Mouse (Mus musculus) C3H10T1/2 (cell line): ENCODE results near the gene Dync1li2. TPM values are rescaled to one million over a fixed set of nuclear protein-coding genes. Genes with fewer than 3 reads are reported as not detected.

Experiments used
- polyA plus RNA-seq, 2 experiments: library from polyadenylated mRNA; unstranded; fragments of >200 nt; fragmentation: generic; extraction: Trizol; gene quantifications; one replicate each; pipeline ENCODE4 v1.2.1; 2012; ENCODE audit warnings: missing spikeins in 2 of 2

Dync1li2 gene
- 10 to 100 TPM in 1 of 2 experiments, 1 to 10 TPM in 1; 2.8 to 28.7 TPM for polyA plus RNA-seq

DNA sequence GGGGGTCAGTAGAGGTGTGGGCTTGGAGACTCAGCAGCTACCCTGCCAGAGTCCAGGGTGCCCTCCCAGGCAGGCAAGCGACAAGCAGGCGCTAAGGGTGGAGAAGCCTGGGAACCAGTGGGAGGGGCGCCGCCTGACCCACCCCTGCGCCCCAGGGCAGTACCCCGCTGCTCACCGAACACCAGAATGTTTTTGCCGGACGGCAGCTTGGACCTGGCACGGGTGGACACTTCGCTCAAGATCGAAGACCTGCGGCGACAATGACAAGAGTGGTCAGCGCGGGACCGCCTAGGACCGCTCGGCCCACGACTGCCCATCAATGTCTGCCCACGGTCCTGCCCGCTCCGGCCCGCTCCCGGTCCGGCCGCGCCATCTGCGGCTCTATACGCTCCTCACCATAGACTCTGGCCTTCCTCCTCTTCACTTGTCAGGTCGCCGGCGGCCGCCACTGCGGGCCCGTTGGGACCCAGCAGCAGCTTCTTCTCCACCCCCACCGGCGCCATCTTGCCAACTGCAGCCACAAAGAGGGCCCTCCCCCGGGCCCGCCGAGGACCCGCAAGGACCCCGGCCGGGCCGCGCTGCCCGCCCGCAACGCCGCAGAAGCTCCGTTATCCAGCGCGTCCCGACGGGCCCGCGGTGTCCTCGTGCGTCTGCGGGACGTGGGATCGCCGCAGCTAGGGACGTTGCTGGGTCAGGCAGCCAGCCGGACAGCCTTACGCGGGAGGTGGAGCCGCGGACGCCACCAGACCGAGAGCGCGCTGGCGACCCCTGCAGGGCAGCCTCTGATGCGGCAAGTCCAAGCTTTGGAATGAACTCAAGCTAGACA is at the start of gene Dync1li2:
Gene Dync1li2 (minus strand): TSS at position 749 of the 826 bp plus-strand sequence.

DNA sequence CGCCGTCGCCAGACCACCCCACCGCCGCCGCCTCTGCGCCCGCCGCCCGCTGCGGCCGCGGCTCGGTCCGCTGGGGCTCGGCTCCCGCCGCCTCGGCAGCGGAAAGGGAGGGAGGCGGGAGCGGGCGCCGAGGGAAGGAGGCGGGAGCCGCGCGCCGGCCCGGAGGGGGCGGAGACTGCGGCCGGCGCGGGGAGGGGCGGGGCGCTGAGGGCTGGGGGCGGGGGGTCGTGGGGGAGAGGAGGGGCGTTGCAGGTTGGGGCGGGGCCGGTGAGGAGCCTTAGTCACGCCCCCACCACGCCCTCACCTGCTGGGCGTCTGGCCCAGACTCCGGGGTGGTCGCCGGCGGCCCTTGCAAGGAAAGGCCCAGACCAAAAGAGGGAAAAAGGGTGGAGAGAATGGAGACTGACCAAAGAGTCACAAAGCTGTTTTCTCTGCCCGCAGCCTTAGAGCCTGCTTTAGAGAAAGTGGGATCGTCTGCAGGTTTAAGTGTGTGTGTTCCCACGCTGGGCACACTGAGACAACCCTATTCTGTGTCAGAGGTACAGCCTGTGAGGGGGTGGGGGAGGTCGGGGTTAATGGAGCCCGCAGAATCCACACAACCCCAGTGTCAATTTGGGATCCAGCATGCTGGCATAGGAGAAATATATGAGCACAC is 47.0 kb downstream of the Dync1li2 start, which contains the start of gene Cmtm4:
Gene Cmtm4 (minus strand): TSS at position 105 of the 655 bp plus-strand sequence.

Other genes starting within 250 kb of the Dync1li2 start
- 10 to 100 TPM in 1 of 2 experiments, 1 to 10 TPM in 1; 6.6 to 16.1 TPM for gene Tk2, start 194.5 kb downstream of the Dync1li2 start, polyA plus RNA-seq
- gene Cklf, start 192.2 kb downstream of the Dync1li2 start, polyA plus RNA-seq, result 10 to 100 TPM in 1 of 2 experiments, 1 to 10 TPM in 1; 4.1 to 12.2 TPM
- not detected for gene Cmtm2a, start 149.9 kb downstream of the Dync1li2 start, polyA plus RNA-seq
- gene Gm45711, start 133.0 kb downstream of the Dync1li2 start, polyA plus RNA-seq, result not detected
- not detected for gene Cmtm1, start 132.9 kb downstream of the Dync1li2 start, polyA plus RNA-seq
- gene Gm11020, start 121.5 kb downstream of the Dync1li2 start, polyA plus RNA-seq, result not detected
- not detected for gene Cmtm2b, start 120.8 kb downstream of the Dync1li2 start, polyA plus RNA-seq
- 100 to 1,000 TPM in 1 of 2 experiments, 10 to 100 TPM in 1; 31.0 to 123 TPM for gene Cmtm3, start 103.6 kb downstream of the Dync1li2 start, polyA plus RNA-seq
- 1 to 10 TPM; 4.0 to 7.7 TPM for gene Cmtm4, start 47.2 kb downstream of the Dync1li2 start, polyA plus RNA-seq
- not detected for gene Terb1, start 66.9 kb upstream of the Dync1li2 start, polyA plus RNA-seq
- gene Nae1, start 91.6 kb upstream of the Dync1li2 start, polyA plus RNA-seq, result 1 to 10 TPM; 1.5 to 9.5 TPM
- under 1 TPM; 0.09 to 0.51 TPM for gene Car7, start 91.6 kb upstream of the Dync1li2 start, polyA plus RNA-seq
- gene Pdp2, start 148.4 kb upstream of the Dync1li2 start, polyA plus RNA-seq, result 1 to 10 TPM in 1 of 2 experiments, under 1 TPM in 1; 0.55 to 1.7 TPM
- gene Cdh16, start 181.3 kb upstream of the Dync1li2 start, polyA plus RNA-seq, result under 1 TPM in 1 of 2 experiments, not detected in 1; 0.33 TPM
- 1 to 10 TPM; 5.0 to 7.6 TPM for gene Rrad, start 188.3 kb upstream of the Dync1li2 start, polyA plus RNA-seq
- gene Ciao2b, start 198.9 kb upstream of the Dync1li2 start, polyA plus RNA-seq, result 100 to 1,000 TPM; 111 to 132 TPM